Mouse (Mus musculus) skeletal muscle tissue, adult 2 months (tissue): Measurements from ENCODE around the gene Anapc16.

Experiments
- DNase-seq: peaks from one replicate; pipeline ENCODE4 v3.0.0-alpha.2; 2012; ENCODE audit warnings: low read depth, low spot score

Anapc16 gene

DNA sequence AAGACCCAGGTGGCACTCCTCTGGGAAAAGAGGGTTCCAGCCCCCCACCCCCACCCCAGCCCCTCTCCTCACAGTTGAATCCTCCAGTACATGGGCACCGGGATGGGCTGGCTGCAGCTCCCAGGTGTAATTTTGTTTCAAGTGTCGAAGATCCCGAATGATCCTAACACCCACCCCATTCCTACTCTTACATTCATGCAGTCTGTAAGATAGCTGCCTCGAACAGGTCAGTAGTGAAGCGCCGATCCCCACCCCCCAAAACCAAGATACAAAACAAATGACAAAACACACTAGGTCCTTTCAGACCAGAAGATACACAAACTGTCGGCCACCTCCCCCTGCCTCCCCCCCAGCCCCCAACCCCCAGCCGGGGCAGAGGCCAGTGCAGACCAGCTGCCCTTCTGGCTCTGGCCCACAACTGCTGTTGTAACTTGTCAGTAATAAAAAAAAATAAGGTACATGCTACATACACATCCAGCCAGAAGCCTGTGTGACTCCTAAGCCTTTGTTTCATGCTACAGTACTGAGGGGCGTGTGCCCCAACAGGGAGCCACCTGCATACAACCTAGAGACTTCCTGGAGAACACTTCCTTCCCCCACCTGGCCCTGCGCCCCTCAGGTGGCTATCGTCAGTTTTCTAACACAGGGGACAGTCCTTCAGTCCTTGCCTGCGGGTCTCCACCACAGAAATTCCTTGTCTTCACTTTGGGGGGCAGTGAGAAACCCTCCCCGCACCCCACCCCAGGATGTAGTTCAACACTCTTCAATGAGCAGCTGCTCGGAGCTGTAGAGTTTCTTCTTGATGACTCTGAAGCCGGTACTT, 52.9 kb downstream of the Anapc16 start:
- no peak for DNase-seq

DNA sequence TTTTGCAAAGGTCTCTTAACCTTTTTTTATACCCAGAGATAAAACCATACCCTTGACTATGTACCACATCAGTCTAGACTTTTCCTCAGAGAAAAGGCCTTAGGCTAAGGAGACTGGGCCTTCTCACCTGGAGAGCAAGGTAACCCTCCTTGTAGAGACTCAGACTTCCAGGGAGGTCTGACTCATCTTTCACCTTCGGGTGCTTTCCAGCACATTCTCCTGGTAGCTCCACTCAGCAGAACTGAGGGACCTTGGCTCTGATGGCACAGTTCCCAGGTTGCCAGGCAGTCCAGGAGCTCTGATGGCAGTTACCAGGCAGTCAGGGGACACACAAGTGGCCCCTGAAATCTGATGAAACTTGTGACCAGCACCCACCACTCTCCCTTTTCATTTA, 53.7 kb downstream of the Anapc16 start:
- DNase-seq, result no peak

DNA sequence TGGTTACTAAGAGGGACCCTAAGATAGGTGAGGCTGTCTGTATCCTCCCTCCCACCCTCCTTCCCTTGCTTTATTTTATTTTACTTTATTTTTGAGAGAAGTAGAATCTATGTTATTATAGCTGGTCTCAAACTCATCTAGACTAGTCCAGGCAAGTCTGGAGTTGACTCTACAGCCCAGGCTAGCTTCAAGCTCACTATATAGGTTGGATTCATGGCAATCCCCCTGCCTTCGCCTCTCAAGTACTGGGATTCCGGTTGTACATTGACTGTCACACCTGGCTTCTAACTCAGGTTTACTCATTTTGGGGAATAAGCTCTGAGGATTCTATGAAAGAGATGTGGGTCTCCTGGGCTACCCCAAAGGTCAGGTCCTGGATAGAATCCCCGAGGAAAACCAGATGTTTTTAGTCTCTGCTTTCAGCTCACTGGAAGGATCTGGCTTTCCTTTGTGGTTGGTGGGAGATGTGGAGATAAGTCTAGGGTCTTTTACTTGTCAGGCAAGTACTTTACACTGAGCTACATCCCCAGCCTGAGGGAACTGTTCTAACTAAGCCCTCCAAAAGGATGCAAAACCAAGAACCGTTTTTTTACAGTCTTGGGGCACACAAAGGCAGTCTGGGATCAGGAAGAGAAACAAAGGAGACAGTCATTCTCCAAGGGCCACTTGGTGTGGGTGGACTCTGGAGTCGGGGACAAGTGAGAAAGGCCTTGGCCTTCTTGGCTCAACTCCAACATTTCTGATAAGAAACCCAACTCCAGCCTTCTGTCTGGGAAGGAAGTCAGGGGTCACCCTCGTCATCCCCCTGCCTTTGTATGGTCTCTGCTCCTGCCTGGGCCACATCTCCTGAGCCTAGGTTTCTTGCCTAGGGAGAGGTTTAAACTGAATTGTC, 54.3 kb downstream of the Anapc16 start:
- DNase-seq, result no peak

GRCm38 (mm10) chr10:59947296-59948073, 55.5 kb downstream of the Anapc16 start:
- no peak for DNase-seq

DNA sequence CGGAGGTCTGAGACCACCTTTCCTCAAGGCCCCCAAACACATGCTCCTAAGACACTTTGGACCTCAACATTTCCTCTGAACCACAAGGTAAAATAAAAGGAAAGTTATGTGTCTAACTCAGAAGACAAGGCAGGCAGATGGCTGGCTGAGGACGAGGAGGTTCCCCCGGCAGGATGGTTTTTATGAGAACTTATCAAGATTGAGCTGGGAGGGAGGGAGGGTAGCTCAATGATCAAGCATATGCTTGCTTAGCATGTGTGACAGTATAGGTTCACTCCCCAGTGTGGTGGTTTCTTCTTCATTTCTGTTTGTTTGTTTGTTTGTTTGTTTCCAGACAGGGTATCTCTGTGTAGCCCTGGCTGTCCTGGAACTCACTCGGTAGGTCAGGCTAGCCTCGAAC, 56.6 kb downstream of the Anapc16 start:
- DNase-seq, result no peak

DNA sequence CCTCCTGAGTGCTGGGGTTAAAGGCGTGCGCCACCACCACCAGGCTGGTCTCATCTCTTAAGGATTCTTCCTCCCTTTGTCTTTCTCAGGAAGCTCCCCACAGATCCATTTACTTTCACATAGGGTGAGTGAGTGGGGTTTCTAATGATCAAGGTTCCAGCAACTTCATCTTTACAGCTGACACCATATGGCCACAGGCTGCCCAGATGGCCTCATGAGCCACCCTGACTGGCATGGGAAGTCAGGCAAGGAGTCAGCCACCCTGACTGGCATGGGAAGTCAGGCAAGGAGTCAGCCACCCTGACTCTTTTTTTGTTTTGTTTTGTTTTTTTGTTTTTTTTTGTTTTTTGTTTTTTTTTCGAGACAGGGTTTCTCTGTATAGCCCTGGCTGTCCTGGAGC, 57.5 kb downstream of the Anapc16 start:
- no peak for DNase-seq

DNA sequence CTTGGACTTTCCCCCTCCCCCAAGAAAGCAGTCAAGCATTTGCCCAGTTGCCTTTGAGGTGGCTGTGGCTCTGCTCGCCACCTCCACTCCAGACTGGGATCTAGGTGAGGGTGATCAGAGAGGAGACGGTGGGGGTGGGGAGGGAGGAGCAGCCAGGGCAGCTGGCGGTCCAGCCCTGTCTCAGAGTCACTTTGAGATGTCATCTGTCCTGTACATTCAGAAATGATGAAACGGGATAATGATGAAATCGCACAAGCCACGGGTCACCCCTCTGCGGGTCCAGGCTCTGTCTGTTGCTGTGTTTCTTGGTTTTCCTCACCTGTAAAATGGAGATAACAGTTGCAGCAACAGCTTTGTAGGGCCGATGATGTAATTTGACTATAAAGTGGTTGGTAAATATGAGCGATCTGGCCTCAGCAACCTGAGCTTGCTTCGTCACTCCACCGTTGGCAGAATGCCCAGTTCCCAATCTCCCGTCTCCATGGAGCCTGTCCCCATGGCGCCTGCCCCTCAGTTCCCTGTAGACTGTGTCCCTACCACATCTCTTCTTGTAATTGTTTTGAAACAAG, 59.4 kb downstream of the Anapc16 start:
- no peak for DNase-seq

DNA sequence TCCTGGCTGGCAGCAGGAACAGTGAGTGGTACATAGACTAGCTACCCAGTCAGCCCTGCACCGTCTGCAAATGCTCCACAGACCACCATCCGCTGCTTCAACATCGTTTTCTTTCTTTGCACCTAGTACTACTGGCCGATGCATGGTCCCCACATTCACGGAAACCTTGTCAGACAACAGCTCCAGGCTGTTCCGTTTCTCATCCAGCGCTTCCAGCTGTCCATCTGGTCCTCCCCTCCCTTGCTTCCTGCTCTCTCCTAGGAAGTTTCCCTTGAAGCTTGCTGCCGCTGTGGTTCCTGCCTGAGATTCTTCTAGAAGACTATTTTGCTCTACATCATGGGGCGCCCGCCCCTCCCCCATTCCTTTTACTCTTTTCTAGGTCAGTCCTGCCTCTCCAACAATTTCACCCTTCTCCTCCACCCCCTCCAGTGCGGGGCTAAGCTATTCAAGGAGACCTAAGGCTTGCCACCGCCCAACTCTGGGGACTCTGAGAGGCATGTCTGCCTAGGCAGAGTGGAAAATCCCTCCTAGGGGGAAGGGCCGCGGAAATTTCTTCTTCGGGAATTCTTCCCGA, 60.0 kb downstream of the Anapc16 start:
- no peak for DNase-seq

GRCm38 (mm10) chr10:59942281-59942846, 60.6 kb downstream of the Anapc16 start:
- no peak for DNase-seq

- no peak for DNase-seq
Observed at GRCm38 (mm10) chr10:59939081-59939480, 63.9 kb downstream of the Anapc16 start.

- DNase-seq, result no peak
Observed at GRCm38 (mm10) chr10:59938662-59939061, 64.3 kb downstream of the Anapc16 start.
